Mouse (Mus musculus) brown adipose tissue, adult 24 weeks (tissue): Measurements from ENCODE around the gene Stub1. TPM values are rescaled to one million over a fixed set of nuclear protein-coding genes. Genes with fewer than 3 reads are reported as not detected.
A peak's percentile ranks its signal among the peaks of the same experiment; 100 is the strongest.

Source experiments
- H3K27ac ChIP-seq: fragments of 200-500 bp; replicated peaks from 2 replicates; pipeline ENCODE4 v1.5.1; 2012; ENCODE audit warnings: low read depth, mild to moderate bottlenecking, low read length
- H3K4me1 ChIP-seq: fragments of 200-500 bp; 2 replicates; pipeline ENCODE4 v1.6.1; 2012; ENCODE audit warnings: low read length, mixed read lengths; ENCODE audit not compliant: control insufficient read depth, insufficient read depth, insufficient read length
- H3K4me3 ChIP-seq: fragments of 200-500 bp; 2 replicates; pipeline ENCODE4 v1.5.1; 2012; ENCODE audit warnings: low read depth, mild to moderate bottlenecking, low read length, moderate library complexity; ENCODE audit not compliant: insufficient read depth
- polyA plus RNA-seq: library from polyadenylated mRNA; stranded (reverse); fragments of >200 nt; gene quantifications from 2 replicates; pipeline ENCODE4 v1.2.4, GENCODE M21; 2012; ENCODE audit not compliant: missing spikeins, insufficient read depth, insufficient read length

Stub1 gene
- polyA plus RNA-seq, 1 experiment, result 65.3 TPM

DNA sequence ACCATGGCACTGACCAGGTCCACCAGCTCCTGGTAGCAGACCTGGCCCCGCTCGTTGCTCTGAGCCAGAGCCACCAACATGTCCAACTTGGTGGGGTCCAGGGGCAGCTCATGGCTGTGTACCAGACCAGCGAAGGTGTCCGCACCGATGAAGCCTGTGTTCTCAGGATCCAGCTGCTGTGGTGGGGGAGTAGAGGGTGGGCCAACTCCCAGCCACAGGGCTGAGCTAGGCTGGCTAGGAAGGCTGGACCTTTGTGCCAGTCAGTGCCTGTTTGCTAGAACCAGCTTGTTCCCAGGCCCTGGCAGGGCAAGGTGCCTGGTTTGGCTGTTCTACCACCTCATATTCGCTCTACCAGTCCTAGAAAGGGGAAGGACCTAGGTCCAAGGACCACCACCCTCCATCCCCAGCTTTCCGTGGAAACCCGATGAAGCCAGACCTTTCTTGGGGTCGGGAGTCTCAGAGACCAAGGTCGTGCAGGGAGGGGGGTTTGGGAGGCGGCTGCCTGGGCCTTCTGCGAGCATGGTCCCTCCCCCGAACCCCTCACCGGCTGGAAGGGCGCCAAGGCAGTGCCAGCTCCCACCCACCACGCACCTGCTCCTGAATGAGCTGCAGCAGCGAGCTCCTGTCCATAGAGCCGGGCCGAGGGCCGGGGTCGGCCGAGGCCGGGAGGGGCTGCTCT, 3.3 kb upstream of the Stub1 start:
- Histone ChIP-seq H3K4me3 (peak overlapping the region; percentile 44), H3K4me1 (peaks cover 23% of the 10 kb centered on the region), H3K27ac (peak overlapping the region; percentile 50)

DNA sequence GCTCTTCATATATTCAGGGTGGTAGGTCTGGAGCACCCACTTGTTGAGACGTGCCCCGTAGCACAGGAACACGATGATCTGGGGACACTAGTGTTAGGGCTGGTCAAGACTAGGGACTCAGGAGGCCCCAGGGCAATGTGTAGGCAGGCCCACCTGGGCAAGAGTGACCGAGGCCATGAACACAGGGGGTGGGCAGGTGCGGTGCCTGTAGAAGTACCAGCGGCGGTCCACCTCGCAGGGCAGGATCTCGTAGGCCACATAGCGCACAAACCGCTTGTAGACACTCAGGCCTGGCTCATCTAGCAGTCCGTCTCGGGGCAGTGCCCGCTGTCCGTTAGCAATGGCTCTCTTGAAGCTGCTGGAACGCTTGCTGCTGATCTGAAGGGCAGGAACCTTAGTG, 2.6 kb upstream of the Stub1 start:
- peak overlapping the region; percentile 44 for H3K4me3 ChIP-seq
- peaks cover 25% of the 10 kb centered on the region for H3K4me1 ChIP-seq
- peak overlapping the region; percentile 50; the same call in 1 of the 2 replicates for H3K27ac ChIP-seq

DNA sequence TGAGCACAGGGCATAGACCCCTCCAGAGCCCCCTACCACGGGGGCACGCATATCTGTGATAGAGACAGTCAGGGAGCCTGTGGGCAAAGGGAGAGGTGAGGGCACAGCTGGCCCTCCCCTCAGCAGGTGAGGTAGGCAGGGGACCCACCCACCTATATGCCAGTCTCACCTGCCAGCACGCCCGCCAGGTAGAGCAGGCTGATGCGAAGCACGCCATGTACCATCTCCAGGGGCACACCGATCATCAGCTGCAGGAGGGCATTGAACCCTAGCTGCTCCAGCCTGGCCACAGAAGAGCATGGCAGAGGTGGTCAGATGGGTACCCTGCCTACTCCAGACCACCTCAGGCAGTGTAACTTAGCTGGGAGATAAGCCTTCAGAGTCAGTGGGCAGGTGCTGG, 2.1 kb upstream of the Stub1 start:
- Histone ChIP-seq H3K4me1 (peaks cover 25% of the 10 kb centered on the region), H3K27ac (no peak overlapping the region), H3K4me3 (peak overlapping the region; percentile 76; the same call in 1 of the 2 replicates)

DNA sequence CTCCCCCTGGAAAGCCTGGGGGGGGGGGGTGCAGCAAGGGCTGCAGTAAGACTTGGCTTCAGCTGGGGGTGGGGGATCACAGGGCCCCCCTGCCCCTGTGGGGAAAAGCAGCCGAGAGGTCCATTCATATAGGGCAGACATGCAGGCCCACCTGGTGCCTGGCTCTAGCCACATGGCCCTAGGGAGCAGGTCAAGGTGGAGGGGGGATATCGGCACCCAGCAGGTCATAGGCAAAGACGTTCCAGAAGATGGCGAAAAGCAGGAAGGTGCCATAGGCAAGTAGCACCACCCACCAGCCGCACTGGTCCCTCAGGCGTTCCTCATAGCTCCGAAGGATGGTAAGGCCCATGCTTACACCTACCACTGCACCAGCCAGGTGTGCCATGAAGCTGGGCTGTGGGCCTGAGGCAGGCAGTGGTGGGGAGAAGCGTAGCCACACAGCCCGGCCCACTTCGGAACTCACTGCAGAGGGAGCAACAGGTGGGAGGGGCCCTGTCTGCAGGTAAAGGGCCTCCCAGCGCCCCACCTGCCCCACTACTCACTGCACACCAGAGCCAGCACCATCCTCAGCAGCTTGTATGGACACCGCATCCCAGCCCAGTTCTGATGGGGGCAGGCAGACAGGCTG, 1.5 kb upstream of the Stub1 start:
- H3K27ac ChIP-seq, result no peak overlapping the region; the same call in 1 of the 2 replicates
- H3K4me1 ChIP-seq, result peaks cover 26% of the 10 kb centered on the region
- peak overlapping the region; percentile 76 for H3K4me3 ChIP-seq

GRCm38 (mm10) chr17:25833961-25834594, 874 bp upstream of the Stub1 start:
- Histone ChIP-seq H3K4me3 (peak overlapping the region; percentile 76), H3K27ac (peak overlapping the region; percentile 96), H3K4me1 (peaks cover 31% of the 10 kb centered on the region)

DNA sequence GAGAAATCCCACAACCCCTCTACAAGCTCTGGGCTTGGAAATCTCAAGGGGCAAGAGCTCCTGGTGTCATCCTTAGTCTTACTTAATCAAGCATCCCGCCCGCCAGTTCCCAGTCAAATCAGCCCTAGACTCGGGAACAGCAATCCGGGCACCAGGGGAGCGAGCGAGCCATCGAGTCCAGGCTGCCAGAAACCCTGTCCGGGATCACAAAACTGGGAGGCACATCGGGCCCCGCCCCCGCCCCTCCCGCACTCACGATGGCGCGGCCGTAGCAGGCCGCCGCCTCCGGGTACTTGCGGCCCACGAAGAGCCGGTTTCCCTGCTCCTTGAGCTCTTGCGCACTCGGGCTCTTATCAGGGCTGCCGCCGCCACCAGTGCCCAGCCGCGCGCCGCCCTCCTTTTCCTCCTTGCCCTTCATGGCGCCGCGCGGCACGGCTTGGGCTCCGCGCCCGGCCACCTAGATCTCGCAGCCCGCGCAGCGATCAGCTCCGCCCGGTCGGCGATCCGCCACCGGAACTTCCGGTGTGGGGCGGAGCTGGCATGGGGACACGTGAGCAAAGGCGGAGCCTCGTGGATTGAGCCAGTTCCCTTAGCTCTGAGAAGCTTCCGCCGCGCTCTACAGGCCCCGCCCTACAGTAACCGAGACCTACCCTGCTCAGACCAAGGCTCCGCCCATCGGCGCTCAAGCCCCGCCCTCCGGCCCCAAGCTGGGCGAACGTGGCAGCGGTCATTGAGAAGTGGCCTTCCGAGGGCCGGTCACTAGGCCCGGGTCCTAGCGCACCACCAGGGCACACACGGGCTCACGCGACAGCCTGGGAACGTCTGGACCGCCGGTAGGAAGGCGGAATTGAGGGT, 541 bp downstream of the Stub1 start:
- Histone ChIP-seq H3K27ac (peak overlapping the region; percentile 96), H3K4me3 (peak overlapping the region; percentile 87), H3K4me1 (peaks cover 31% of the 10 kb centered on the region)

DNA sequence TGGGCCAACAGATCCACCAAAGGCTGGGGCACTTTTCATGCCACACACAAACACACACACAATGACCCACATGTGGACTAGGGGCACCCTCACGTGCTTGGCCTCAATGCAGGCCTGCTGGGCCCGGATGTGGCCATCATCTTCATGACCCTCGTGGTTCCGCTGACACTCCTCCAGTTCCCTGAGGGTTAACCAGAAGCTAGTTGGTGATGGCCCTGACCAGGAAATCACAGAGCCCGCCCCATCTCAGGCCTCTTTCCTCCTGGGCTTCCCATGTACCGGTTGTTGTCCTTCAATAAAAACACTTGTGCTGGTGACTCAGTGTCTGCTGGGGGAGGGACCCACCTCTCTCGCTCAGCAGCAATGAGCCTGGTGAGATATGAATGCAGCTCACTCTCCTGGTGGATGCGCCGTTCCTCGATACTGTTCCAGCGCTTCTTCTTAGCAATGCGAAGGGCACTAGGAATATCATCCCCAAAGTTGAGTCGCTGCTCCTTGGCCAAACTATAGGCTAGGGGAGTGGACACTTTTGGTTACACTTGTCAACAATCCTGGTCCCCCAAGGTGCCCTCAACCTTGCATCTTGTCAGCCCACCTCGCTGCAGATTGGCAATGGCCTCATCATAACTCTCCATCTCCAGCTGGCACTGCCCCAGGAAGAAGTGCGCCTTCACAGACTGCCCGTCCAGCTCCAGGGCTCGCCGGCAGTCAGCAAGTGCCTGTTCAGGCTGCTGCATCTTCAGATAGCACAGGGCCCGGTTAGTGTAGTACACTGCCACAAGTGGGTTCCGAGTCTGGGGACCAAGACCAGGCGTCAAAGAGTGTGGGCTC, 1.5 kb downstream of the Stub1 start:
- Histone ChIP-seq H3K4me1 (peaks cover 31% of the 10 kb centered on the region), H3K4me3 (peak overlapping the region; percentile 87), H3K27ac (0 out of 2 replicates have a peak overlapping the region, but pooled peaks have one; percentile 10)

GRCm38 (mm10) chr17:25830806-25831431, 2.3 kb downstream of the Stub1 start:
- Histone ChIP-seq H3K27ac (no peak overlapping the region), H3K4me1 (peaks cover 26% of the 10 kb centered on the region), H3K4me3 (no peak overlapping the region)

DNA sequence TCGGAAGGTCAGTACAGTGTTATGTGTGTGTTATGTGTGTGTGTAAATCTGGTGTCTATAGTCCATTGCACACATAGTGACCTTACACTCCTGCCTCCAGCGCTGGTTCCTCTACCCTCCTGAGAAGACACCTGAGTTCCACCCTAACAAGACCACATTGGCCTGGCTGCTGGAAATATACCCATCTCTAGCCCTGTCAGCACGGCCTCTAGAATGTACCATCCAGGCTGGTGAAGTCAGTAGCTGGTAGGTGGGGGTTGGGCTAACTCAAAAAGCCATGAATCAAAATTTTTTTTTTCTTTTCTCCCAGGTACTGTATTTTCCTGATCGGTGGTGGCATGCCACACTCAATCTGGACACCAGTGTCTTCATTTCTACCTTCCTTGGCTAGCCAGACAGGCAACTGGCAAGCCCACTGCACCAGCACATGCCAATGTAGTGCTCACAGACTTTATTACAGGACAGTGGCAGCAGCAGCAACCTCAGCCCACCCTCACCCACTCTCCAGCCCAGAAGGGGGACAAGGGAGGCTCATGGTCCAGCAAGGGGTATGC, 2.9 kb downstream of the Stub1 start:
- peak overlapping the region; percentile 1; the same call in 1 of the 2 replicates for H3K4me3 ChIP-seq
- peaks cover 20% of the 10 kb centered on the region for H3K4me1 ChIP-seq
- no peak overlapping the region for H3K27ac ChIP-seq

DNA sequence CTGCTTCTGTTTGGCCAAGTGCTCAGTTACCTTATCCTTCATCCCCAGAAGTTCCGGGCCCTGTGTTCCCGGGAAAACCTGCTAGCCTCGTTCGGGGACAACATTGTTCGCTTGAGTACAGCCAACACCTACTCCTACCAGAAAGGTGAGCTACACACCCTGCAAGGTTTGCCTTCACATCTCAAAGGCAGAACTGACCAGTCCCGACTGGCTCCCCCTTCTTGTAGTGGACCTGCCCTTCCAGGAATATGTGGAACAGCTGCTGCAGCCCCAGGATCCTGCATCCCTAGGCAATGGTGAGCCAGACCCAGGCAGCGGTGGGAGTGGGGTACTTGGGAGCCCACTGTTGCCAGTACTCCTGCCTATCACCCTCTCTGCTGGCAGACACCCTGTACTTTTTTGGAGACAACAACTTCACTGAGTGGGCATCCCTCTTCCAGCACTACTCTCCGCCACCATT, 3.6 kb downstream of the Stub1 start:
- H3K4me1 ChIP-seq, result peaks cover 18% of the 10 kb centered on the region
- H3K27ac ChIP-seq, result no peak overlapping the region
- peak overlapping the region; percentile 78 for H3K4me3 ChIP-seq

- Histone ChIP-seq H3K4me3 (peak within 1 kb of the TSS; percentile 78), H3K4me1 (peaks cover 24% of the 10 kb centered on the region), H3K27ac (peak within 1 kb of the TSS; percentile 47)
These were observed 4.3 kb downstream of the Stub1 start, which contains the start of gene Jmjd8 for GRCm38 (mm10) chr17:25828712-25829557. Jmjd8 (plus strand) TSS chr17:25828867.

DNA sequence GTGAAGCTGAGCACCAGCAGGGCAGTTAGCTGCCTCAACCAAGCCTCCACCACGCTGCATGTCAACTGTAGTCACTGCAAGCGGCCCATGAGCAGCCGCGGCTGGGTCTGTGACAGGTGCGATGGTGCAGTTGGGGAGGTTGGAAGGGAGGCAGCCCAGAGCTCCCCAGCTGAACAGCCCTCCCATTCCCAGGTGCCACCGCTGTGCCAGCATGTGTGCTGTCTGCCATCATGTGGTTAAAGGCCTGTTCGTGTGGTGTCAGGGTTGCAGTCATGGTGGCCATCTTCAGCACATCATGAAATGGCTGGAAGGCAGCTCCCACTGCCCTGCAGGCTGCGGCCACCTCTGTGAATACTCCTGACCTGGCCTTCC, 5.0 kb downstream of the Stub1 start:
- Histone ChIP-seq H3K27ac (no peak overlapping the region), H3K4me1 (peaks cover 25% of the 10 kb centered on the region), H3K4me3 (peak overlapping the region; percentile 78)
